Mouse (Mus musculus) E14TG2a.4 (cell line): Measurements from ENCODE around the gene Gm32717.
"Not testable (repeated sequence)": the region's sequence is repeated elsewhere in the genome, so short reads cannot be mapped to it uniquely, and the experiment has no call there.

Source experiments
- CTCF ChIP-seq: conservative IDR thresholded peaks from 2 replicates; pipeline ENCODE4 v1.5.1; 2014; ENCODE audit warnings: low read length
- NANOG ChIP-seq: IDR thresholded peaks from 2 replicates; pipeline ENCODE4 v1.6.1; 2014; ENCODE audit warnings: borderline replicate concordance, low read length, mixed read lengths

- not testable (repeated sequence) for TF ChIP-seq CTCF, NANOG
Measured at GRCm38 (mm10) chr10:118227629-118228028, 13.0 kb downstream of the Gm32717 start.
